Mouse (Mus musculus) hindbrain, embryonic 15.5 days (tissue): ENCODE data around the gene Pusl1. TPM values are rescaled to one million over a fixed set of nuclear protein-coding genes. Genes with fewer than 3 reads are reported as not detected.

ENCODE experiments used
- ATAC-seq: fragments of 200-750 bp; cut with Nextera tagmentation; 2 replicates; pipeline ENCODE4 v1.8.0; 2017; ENCODE audit warnings: low read depth, moderate number of reproducible peaks, moderate TSS enrichment; ENCODE audit not compliant: low FRiP score
- H3K27ac ChIP-seq: fragments of 300-500 bp; sonication (generic); replicated peaks from 2 replicates; pipeline ENCODE4 v1.5.1; 2015; ENCODE audit warnings: mild to moderate bottlenecking, inconsistent platforms
- H3K27me3 ChIP-seq: fragments of 300-500 bp; sonication (generic); 2 replicates; pipeline ENCODE4 v1.6.1; 2015; ENCODE audit warnings: control low read depth, inconsistent platforms
- H3K36me3 ChIP-seq: fragments of 300-500 bp; sonication (generic); 2 replicates; pipeline ENCODE4 v1.6.1; 2015; ENCODE audit warnings: control low read depth, inconsistent platforms
- H3K4me1 ChIP-seq: fragments of 300-500 bp; sonication (generic); replicated peaks from 2 replicates; pipeline ENCODE4 v1.6.1; 2015; ENCODE audit warnings: control low read depth, inconsistent platforms
- H3K4me2 ChIP-seq: fragments of 300-500 bp; sonication (generic); 2 replicates; pipeline ENCODE4 v1.6.1; 2015; ENCODE audit warnings: moderate library complexity, mild to moderate bottlenecking, inconsistent platforms
- H3K4me3 ChIP-seq: fragments of 300-500 bp; sonication (generic); 2 replicates; pipeline ENCODE4 v1.5.1; 2015; ENCODE audit warnings: mild to moderate bottlenecking, inconsistent platforms
- H3K9ac ChIP-seq: fragments of 300-500 bp; sonication (generic); 2 replicates; pipeline ENCODE4 v1.6.1; 2015; ENCODE audit warnings: inconsistent platforms
- H3K9me3 ChIP-seq: fragments of 300-500 bp; sonication (generic); 2 replicates; pipeline ENCODE4 v1.6.1; 2016; ENCODE audit warnings: control low read depth, inconsistent platforms
- WGBS: fragments of 180-500 bp; shearing (Covaris S2); methylation state at CpG from one replicate; pipeline ENCODE4 v1.1.7; 2015; 5-methylcytosine and 5-hydroxymethylcytosine counted together
- polyA plus RNA-seq: library from polyadenylated mRNA; unstranded; fragments of >200 nt; fragmentation: Nextera tagmentation; extraction: Ambion mirVana; gene quantifications from 2 replicates; pipeline ENCODE4 v1.2.1, GENCODE M21; 2015

The Pusl1 gene
- polyA plus RNA-seq, 1 experiment from 2014 or later, result 62.9 TPM

- no peaks in the 10 kb centered on the region for H3K9me3 ChIP-seq
- H3K9ac ChIP-seq, result no peak overlapping the region
- H3K4me3 ChIP-seq, result no peak overlapping the region
- no peaks in the 10 kb centered on the region for H3K4me1 ChIP-seq
- WGBS, result 90% methylated on average over 3 of the region's 3 CpGs
- ATAC-seq, result no peak
- no peaks in the 10 kb centered on the region for H3K27me3 ChIP-seq
- no peak overlapping the region for H3K4me2 ChIP-seq
- H3K36me3 ChIP-seq, result peaks cover 54% of the 10 kb centered on the region
- H3K27ac ChIP-seq, result no peak overlapping the region
Observed at GRCm38 (mm10) chr4:155883587-155883986, 8.0 kb downstream of the Pusl1 start.

- no peak overlapping the region for H3K9ac ChIP-seq
- peaks cover 38% of the 10 kb centered on the region for H3K36me3 ChIP-seq
- H3K27me3 ChIP-seq, result no peaks in the 10 kb centered on the region
- H3K4me1 ChIP-seq, result peaks cover 19% of the 10 kb centered on the region
- ATAC-seq, result no peak
- WGBS, result 93% methylated on average over 7 of the region's 7 CpGs
- H3K4me2 ChIP-seq, result no peak overlapping the region
- no peak overlapping the region for H3K27ac ChIP-seq
- no peaks in the 10 kb centered on the region for H3K9me3 ChIP-seq
- no peak overlapping the region for H3K4me3 ChIP-seq
Observed at GRCm38 (mm10) chr4:155871404-155871803, 20.2 kb downstream of the Pusl1 start.

- peak within 1 kb of the TSS; percentile 74 for H3K4me3 ChIP-seq
- H3K4me2 ChIP-seq, result peak within 1 kb of the TSS; percentile 76
- H3K9ac ChIP-seq, result peak within 1 kb of the TSS; percentile 79
- ATAC-seq, result peak; percentile 98
- WGBS, result under 1% methylated on average over 63 of the region's 63 CpGs
- peaks cover 39% of the 10 kb centered on the region for H3K36me3 ChIP-seq
- no peaks in the 10 kb centered on the region for H3K27me3 ChIP-seq
- peak within 1 kb of the TSS; percentile 63 for H3K27ac ChIP-seq
- H3K4me1 ChIP-seq, result peaks cover 19% of the 10 kb centered on the region
- H3K9me3 ChIP-seq, result no peaks in the 10 kb centered on the region
Observed at GRCm38 (mm10) chr4:155869317-155870033, 22.1 kb downstream of the Pusl1 start, which contains the start of the genes Cptp and Ints11. TSS of gene Cptp (minus strand) at chr4:155869440. TSS of gene Ints11 (plus strand) at chr4:155869546.

- Histone ChIP-seq H3K9me3 (no peaks in the 10 kb centered on the region), H3K9ac (peak overlapping the region; percentile 79), H3K27ac (peak overlapping the region; percentile 63), H3K4me3 (peak overlapping the region; percentile 74), H3K27me3 (no peaks in the 10 kb centered on the region), H3K4me1 (peaks cover 19% of the 10 kb centered on the region), H3K36me3 (peaks cover 36% of the 10 kb centered on the region), H3K4me2 (peak overlapping the region; percentile 76)
- ATAC-seq, result peak; percentile 72
- 15% methylated on average over 22 of the region's 22 CpGs for WGBS
Observed at GRCm38 (mm10) chr4:155868614-155869298, 22.8 kb downstream of the Pusl1 start.

- peaks cover 60% of the 10 kb centered on the region for H3K36me3 ChIP-seq
- H3K27me3 ChIP-seq, result no peaks in the 10 kb centered on the region
- no peak within 1 kb of the TSS for H3K4me3 ChIP-seq
- no peaks in the 10 kb centered on the region for H3K9me3 ChIP-seq
- ATAC-seq, result no peak
- H3K27ac ChIP-seq, result no peak within 1 kb of the TSS
- H3K4me2 ChIP-seq, result no peak within 1 kb of the TSS
- no peak within 1 kb of the TSS for H3K9ac ChIP-seq
- peaks cover 1% of the 10 kb centered on the region for H3K4me1 ChIP-seq
- WGBS, result 76% methylated on average over 5 of the region's 5 CpGs
Observed at GRCm38 (mm10) chr4:155863001-155863400, 28.6 kb downstream of the Pusl1 start, which contains the start of gene Tas1r3. TSS of gene Tas1r3 (minus strand) at chr4:155863362.

- no peaks in the 10 kb centered on the region for H3K9me3 ChIP-seq
- no peak overlapping the region for H3K27ac ChIP-seq
- no peak for ATAC-seq
- WGBS, result 93% methylated on average over 7 of the region's 7 CpGs
- H3K4me3 ChIP-seq, result no peak overlapping the region
- no peak overlapping the region for H3K4me2 ChIP-seq
- no peak overlapping the region for H3K9ac ChIP-seq
- no peaks in the 10 kb centered on the region for H3K4me1 ChIP-seq
- H3K36me3 ChIP-seq, result peaks cover 67% of the 10 kb centered on the region
- no peaks in the 10 kb centered on the region for H3K27me3 ChIP-seq
Observed at GRCm38 (mm10) chr4:155861787-155862186, 29.8 kb downstream of the Pusl1 start.

- no peaks in the 10 kb centered on the region for H3K27me3 ChIP-seq
- H3K4me2 ChIP-seq, result no peak overlapping the region
- no peak overlapping the region for H3K9ac ChIP-seq
- peaks cover 69% of the 10 kb centered on the region for H3K36me3 ChIP-seq
- 39% methylated on average over 13 of the region's 13 CpGs for WGBS
- no peaks in the 10 kb centered on the region for H3K9me3 ChIP-seq
- H3K4me1 ChIP-seq, result no peaks in the 10 kb centered on the region
- no peak overlapping the region for H3K4me3 ChIP-seq
- no peak overlapping the region for H3K27ac ChIP-seq
- no peak for ATAC-seq
Observed at GRCm38 (mm10) chr4:155859318-155859717, 32.3 kb downstream of the Pusl1 start.

- Histone ChIP-seq H3K9me3 (no peaks in the 10 kb centered on the region), H3K27me3 (no peaks in the 10 kb centered on the region), H3K27ac (no peak overlapping the region), H3K9ac (no peak overlapping the region), H3K4me1 (no peaks in the 10 kb centered on the region; the same call in 1 of the 2 replicates), H3K4me3 (no peak overlapping the region), H3K36me3 (peaks cover 67% of the 10 kb centered on the region), H3K4me2 (no peak overlapping the region)
- no peak for ATAC-seq
- WGBS, result 86% methylated on average over 3 of the region's 3 CpGs
Observed at GRCm38 (mm10) chr4:155856881-155857280, 34.7 kb downstream of the Pusl1 start.

- H3K4me2 ChIP-seq, result no peak overlapping the region
- peaks cover 59% of the 10 kb centered on the region for H3K36me3 ChIP-seq
- peaks cover 6% of the 10 kb centered on the region; the same call in 1 of the 2 replicates for H3K4me1 ChIP-seq
- no peak overlapping the region for H3K4me3 ChIP-seq
- H3K9me3 ChIP-seq, result no peaks in the 10 kb centered on the region
- no peak for ATAC-seq
- H3K9ac ChIP-seq, result no peak overlapping the region
- no peak overlapping the region for H3K27ac ChIP-seq
- WGBS, result 92% methylated on average over 12 of the region's 12 CpGs
- no peaks in the 10 kb centered on the region for H3K27me3 ChIP-seq
Observed at GRCm38 (mm10) chr4:155856071-155856470, 35.5 kb downstream of the Pusl1 start.

GRCm38 (mm10) chr4:155854991-155855390, 36.6 kb downstream of the Pusl1 start:
- H3K36me3 ChIP-seq, result peaks cover 48% of the 10 kb centered on the region
- no peak overlapping the region for H3K27ac ChIP-seq
- WGBS, result 97% methylated on average over 12 of the region's 12 CpGs

GRCm38 (mm10) chr4:155853421-155853820, 38.2 kb downstream of the Pusl1 start:
- Histone ChIP-seq H3K27me3 (no peaks in the 10 kb centered on the region), H3K9ac (no peak overlapping the region), H3K4me2 (no peak overlapping the region), H3K4me3 (no peak overlapping the region), H3K27ac (no peak overlapping the region), H3K36me3 (peaks cover 36% of the 10 kb centered on the region), H3K9me3 (no peaks in the 10 kb centered on the region), H3K4me1 (peaks cover 32% of the 10 kb centered on the region)
- 89% methylated on average over 9 of the region's 9 CpGs for WGBS
- ATAC-seq, result no peak

More at GRCm38 (mm10) chr4:155854991-155855390, 36.6 kb downstream of the Pusl1 start:
- H3K9me3 ChIP-seq, result no peaks in the 10 kb centered on the region
- no peak overlapping the region for H3K4me3 ChIP-seq
- no peak overlapping the region for H3K9ac ChIP-seq
- no peak overlapping the region for H3K4me2 ChIP-seq
- no peak for ATAC-seq
- no peaks in the 10 kb centered on the region for H3K27me3 ChIP-seq
- H3K4me1 ChIP-seq, result peaks cover 17% of the 10 kb centered on the region

- Histone ChIP-seq H3K4me1 (peaks cover 38% of the 10 kb centered on the region), H3K9ac (no peak overlapping the region), H3K36me3 (peaks cover 24% of the 10 kb centered on the region; the same call in 1 of the 2 replicates), H3K4me3 (no peak overlapping the region), H3K4me2 (no peak overlapping the region), H3K9me3 (no peaks in the 10 kb centered on the region), H3K27me3 (no peaks in the 10 kb centered on the region), H3K27ac (no peak overlapping the region)
- ATAC-seq, result no peak
- 62% methylated on average over 2 of the region's 2 CpGs for WGBS
Observed at GRCm38 (mm10) chr4:155851951-155852411, 39.6 kb downstream of the Pusl1 start.
